Mouse (Mus musculus) right cerebral cortex, postnatal 4 days (tissue): ENCODE data around the gene Gm49601.

ENCODE experiments used
- DNase-seq: peaks from one replicate; pipeline ENCODE4 v3.0.0-alpha.2; 2022

The Gm49601 gene

GRCm38 (mm10) chr16:18629390-18630231, 3.4 kb upstream of the Gm49601 start, which contains the start of gene Sept5:
TSS of gene Sept5 (minus strand) at chr16:18629954.
- DNase-seq = peak; percentile 83

- no peak for DNase-seq
Measured at GRCm38 (mm10) chr16:18628948-18629340, 2.7 kb upstream of the Gm49601 start.

GRCm38 (mm10) chr16:18628206-18628947, 2.1 kb upstream of the Gm49601 start:
- DNase-seq = no peak

- DNase-seq = no peak
Measured at GRCm38 (mm10) chr16:18627163-18627562, 936 bp upstream of the Gm49601 start.

- DNase-seq = peak; percentile 46
Measured at GRCm38 (mm10) chr16:18625791-18626311, 376 bp downstream of the Gm49601 start.

DNA sequence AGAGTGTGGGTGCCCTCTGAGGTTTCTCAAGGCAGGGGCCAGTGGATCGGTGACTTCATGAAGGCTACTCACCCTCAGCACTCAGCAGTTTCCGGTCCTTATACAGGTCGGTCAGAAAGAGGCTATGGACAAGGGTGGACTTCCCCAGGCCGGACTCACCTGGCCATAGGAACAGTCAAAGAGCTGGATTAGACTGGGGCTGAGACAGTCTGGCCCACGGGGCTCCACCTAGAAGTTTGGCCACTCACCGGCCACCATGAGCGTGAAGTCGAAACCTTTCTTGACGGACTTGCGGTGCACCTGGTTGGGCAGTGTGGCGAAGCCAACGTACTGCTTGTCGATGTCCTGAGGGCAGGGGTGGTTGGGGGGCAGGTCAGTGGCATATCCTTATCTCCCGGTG, 1.1 kb downstream of the Gm49601 start:
- no peak for DNase-seq

- DNase-seq = no peak
Measured at GRCm38 (mm10) chr16:18624641-18625040, 1.6 kb downstream of the Gm49601 start.

GRCm38 (mm10) chr16:18623751-18624540, 2.3 kb downstream of the Gm49601 start:
- no peak for DNase-seq

GRCm38 (mm10) chr16:18622916-18623750, 3.1 kb downstream of the Gm49601 start:
- no peak for DNase-seq

DNA sequence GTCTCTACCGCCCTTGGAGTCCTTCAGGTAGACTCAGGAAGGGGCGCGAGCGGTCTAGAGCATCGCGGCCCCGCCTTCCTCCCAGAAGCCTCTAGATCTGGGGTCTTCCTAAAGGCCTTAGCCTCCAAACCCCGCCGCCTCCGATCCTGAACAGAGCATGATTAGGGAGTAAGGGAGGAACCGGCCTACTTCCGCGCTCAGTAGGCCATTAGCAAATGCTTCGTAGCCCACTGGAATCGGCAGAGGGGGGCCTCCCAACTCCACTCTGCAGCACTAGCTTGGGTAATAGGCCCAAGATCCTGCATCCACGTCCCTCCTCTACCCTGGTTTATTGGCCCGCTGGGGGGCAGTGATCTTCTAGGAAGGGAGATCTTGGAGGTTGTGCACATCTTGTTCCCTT, 4.2 kb downstream of the Gm49601 start, which contains the start of gene Gp1bb:
Gp1bb (minus strand) TSS at position 385 of the 400 bp plus-strand sequence.
- DNase-seq = peak; percentile 15

GRCm38 (mm10) chr16:18621362-18622001, 4.7 kb downstream of the Gm49601 start:
- DNase-seq = peak; percentile 50

DNA sequence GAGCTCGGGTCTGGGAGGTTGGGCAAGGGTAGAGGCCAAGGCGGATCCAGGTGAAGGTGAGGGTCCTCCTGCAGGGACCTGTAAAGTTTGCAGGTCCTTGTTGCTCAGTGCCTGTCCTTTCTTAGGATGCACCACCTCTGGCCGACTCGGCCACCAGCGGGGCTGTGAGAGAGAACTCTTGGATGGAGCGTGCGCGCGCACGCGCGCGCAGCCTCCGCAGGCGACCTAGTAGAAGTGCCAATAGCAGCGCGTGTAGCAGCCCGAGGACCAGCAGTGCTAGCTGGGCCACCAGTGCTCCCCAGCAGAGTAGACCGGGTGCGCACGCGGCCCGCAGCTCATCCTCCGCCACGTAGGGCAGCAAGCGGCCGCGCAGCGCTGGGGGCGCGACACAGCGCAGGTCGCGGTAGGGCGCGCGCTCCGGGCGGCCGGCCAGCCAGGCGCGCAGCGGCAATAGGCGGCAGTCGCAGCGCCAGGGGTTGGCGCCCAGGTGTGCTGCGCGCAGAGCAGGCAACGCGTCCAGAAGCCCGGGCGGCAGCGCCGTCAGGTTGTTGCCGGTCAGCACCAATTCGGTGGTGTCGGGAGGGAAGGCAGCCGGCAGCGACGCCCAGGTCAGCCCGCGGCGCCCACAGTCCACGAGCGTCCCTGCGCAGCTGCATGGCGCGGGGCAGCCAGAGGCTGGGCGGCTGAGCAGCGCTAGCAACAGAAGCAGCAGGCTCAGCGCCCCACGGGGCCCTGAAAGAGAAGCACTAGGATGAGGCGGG, 5.4 kb downstream of the Gm49601 start:
- DNase-seq = peak; percentile 70

GRCm38 (mm10) chr16:18620201-18620600, 6.0 kb downstream of the Gm49601 start:
- DNase-seq = no peak

GRCm38 (mm10) chr16:18619110-18619509, 7.1 kb downstream of the Gm49601 start:
- peak; percentile 18 for DNase-seq

GRCm38 (mm10) chr16:18618297-18618696, 7.9 kb downstream of the Gm49601 start:
- no peak for DNase-seq

GRCm38 (mm10) chr16:18617370-18618065, 8.7 kb downstream of the Gm49601 start:
- peak; percentile 97 for DNase-seq

GRCm38 (mm10) chr16:18613301-18613700, 12.9 kb downstream of the Gm49601 start:
- DNase-seq = no peak

GRCm38 (mm10) chr16:18611752-18612151, 14.5 kb downstream of the Gm49601 start:
- DNase-seq = no peak

GRCm38 (mm10) chr16:18609099-18609498, 17.1 kb downstream of the Gm49601 start:
- DNase-seq = no peak

DNA sequence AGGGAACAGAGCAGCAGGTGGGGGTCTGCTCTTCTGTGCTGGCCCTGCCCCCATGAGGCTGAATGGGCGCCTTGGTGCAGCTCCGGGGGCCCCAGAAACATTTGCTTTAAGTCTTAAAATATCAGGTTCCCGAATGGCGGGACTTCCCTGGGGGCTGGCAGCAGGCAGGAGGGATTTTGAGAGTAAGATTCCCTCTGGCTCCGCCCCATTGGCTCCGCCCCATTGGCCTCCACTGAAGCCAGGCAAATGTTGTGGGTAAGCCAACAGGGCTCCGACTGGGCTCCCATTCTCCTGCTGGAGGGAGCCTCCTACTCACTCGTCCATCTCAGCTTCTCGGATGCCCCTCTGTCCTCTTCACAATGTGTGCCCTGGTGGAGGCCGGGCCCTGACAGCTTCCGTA, 18.0 kb downstream of the Gm49601 start:
- DNase-seq = no peak
